Mouse (Mus musculus) cerebellum, adult 2 months (tissue): ENCODE data around the gene Cbr3.

Source experiments
- CTCF ChIP-seq: fragments of 200-500 bp; IDR thresholded peaks from 2 replicates; pipeline ENCODE4 v1.5.1; 2011; ENCODE audit warnings: low read depth, mild to moderate bottlenecking, control low read depth, low read length, moderate library complexity, borderline replicate concordance; ENCODE audit not compliant: insufficient read depth
- POLR2A ChIP-seq: fragments of 200-500 bp; IDR thresholded peaks from 2 replicates; pipeline ENCODE4 v1.6.1; 2011; ENCODE audit warnings: low read length, control low read depth, borderline replicate concordance; ENCODE audit not compliant: insufficient read depth

DNA sequence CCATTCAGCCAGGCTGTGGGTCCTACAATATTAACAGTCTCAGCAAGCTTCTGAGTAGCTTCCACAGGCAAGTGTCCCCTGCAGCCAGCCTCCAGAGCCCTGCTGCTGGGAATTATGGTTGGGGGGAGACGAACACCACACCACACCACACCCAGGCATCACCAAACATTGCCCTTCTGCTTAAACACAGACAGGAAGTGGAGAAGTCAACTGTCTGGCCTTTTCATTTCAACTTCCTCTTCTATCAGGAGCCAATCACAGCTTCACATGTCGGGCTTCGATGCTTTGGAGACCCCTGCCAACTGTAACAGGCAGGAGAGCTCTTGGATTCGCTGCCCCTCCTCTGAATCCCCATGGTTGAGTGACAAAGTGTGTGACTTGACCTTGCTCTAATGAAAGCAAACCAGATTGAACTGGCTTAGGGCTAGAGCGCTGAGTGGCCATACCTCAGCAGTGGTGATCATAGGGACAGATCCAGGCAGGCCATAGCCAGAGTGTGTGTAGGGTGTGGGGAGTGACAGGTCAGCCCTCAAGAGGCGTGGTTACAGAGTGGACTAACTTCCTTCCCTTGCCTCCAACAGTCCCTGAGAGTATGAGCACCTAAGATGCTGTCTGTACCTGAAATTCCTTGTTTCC lies 8.3 kb downstream of the Cbr3 start:
- no peak for TF ChIP-seq CTCF
- no peak for TF ChIP-seq POLR2A
